Mouse (Mus musculus) adrenal gland, postnatal 14 days (tissue): ENCODE measurements around the gene Hesx1. TPM values are rescaled to one million over a fixed set of nuclear protein-coding genes. Genes with fewer than 3 reads are reported as not detected.
"Not testable (repeated sequence)": the region's sequence is repeated elsewhere in the genome, so short reads cannot be mapped to it uniquely, and the experiment has no call there.

ENCODE experiments used
- DNase-seq: peaks from one replicate; pipeline ENCODE4 v3.0.0; 2021; ENCODE audit warnings: mixed read lengths
- long read RNA-seq, 2 experiments: library from polyadenylated mRNA; stranded (forward); transcript quantifications; one replicate each; pipeline ENCODE4 v2.0.0; 2021
- total RNA-seq: library from RNA; stranded (reverse); gene quantifications from 2 replicates; pipeline ENCODE4 v1.2.3, GENCODE M21; 2021

Hesx1 gene
- total RNA-seq: not detected in 2 replicates
- long read RNA-seq, experiment 1: 0 reads
- long read RNA-seq, experiment 2: 0 reads

GRCm38 (mm10) chr14:26994211-26994741 lies at the start of gene Hesx1:
TSS of gene Hesx1 (plus strand) at chr14:26994416.
- peak; percentile 76 for DNase-seq

- not testable (repeated sequence) for DNase-seq
Measured at GRCm38 (mm10) chr14:26956139-26956538, 38.1 kb upstream of the Hesx1 start.

- DNase-seq: no peak
Measured at GRCm38 (mm10) chr14:26960518-26960917, 33.7 kb upstream of the Hesx1 start.

- no peak for DNase-seq
Measured at GRCm38 (mm10) chr14:26969164-26969563, 25.1 kb upstream of the Hesx1 start.

- DNase-seq: peak; percentile 72
Measured at GRCm38 (mm10) chr14:26969856-26970407, 24.3 kb upstream of the Hesx1 start.

GRCm38 (mm10) chr14:26970439-26970932 lies 23.7 kb upstream of the Hesx1 start:
- peak; percentile 99 for DNase-seq

- DNase-seq: no peak
Measured at GRCm38 (mm10) chr14:26971106-26971789, 23.0 kb upstream of the Hesx1 start, which contains the start of gene Appl1. TSS of gene Appl1 (minus strand) at chr14:26971232.

GRCm38 (mm10) chr14:26973089-26973488 lies 21.1 kb upstream of the Hesx1 start:
- DNase-seq: no peak

- DNase-seq: peak; percentile 59
Measured at GRCm38 (mm10) chr14:26975490-26975889, 18.7 kb upstream of the Hesx1 start.

GRCm38 (mm10) chr14:26976212-26976611 lies 18.0 kb upstream of the Hesx1 start:
- DNase-seq: peak; percentile 39

GRCm38 (mm10) chr14:26977500-26977899 lies 16.7 kb upstream of the Hesx1 start:
- DNase-seq: peak; percentile 17

GRCm38 (mm10) chr14:26979808-26980207 lies 14.4 kb upstream of the Hesx1 start:
- DNase-seq: no peak

GRCm38 (mm10) chr14:26981021-26981420 lies 13.2 kb upstream of the Hesx1 start:
- DNase-seq: no peak

- DNase-seq: no peak
Measured at GRCm38 (mm10) chr14:26981494-26982149, 12.6 kb upstream of the Hesx1 start.

GRCm38 (mm10) chr14:26982150-26982530 lies 12.1 kb upstream of the Hesx1 start:
- peak; percentile 44 for DNase-seq

GRCm38 (mm10) chr14:26988694-26989093 lies 5.5 kb upstream of the Hesx1 start:
- peak; percentile 24 for DNase-seq

GRCm38 (mm10) chr14:26991622-26992021 lies 2.6 kb upstream of the Hesx1 start:
- no peak for DNase-seq

- no peak for DNase-seq
Measured at GRCm38 (mm10) chr14:26993427-26993826, 789 bp upstream of the Hesx1 start.

- DNase-seq: no peak
Measured at GRCm38 (mm10) chr14:26996257-26996656, 2.0 kb downstream of the Hesx1 start.

GRCm38 (mm10) chr14:27000386-27000785 lies 6.2 kb downstream of the Hesx1 start:
- no peak for DNase-seq

GRCm38 (mm10) chr14:27004906-27005305 lies 10.7 kb downstream of the Hesx1 start:
- DNase-seq: peak; percentile 46

- no peak for DNase-seq
Measured at GRCm38 (mm10) chr14:27005937-27006336, 11.7 kb downstream of the Hesx1 start.

- no peak for DNase-seq
Measured at GRCm38 (mm10) chr14:27011561-27011960, 17.3 kb downstream of the Hesx1 start.
